Mouse (Mus musculus): ENCODE results near the gene Bad.
"Not testable (repeated sequence)": the region's sequence is repeated elsewhere in the genome, so short reads cannot be mapped to it uniquely, and the experiment has no call there.

Gene Bad

DNA sequence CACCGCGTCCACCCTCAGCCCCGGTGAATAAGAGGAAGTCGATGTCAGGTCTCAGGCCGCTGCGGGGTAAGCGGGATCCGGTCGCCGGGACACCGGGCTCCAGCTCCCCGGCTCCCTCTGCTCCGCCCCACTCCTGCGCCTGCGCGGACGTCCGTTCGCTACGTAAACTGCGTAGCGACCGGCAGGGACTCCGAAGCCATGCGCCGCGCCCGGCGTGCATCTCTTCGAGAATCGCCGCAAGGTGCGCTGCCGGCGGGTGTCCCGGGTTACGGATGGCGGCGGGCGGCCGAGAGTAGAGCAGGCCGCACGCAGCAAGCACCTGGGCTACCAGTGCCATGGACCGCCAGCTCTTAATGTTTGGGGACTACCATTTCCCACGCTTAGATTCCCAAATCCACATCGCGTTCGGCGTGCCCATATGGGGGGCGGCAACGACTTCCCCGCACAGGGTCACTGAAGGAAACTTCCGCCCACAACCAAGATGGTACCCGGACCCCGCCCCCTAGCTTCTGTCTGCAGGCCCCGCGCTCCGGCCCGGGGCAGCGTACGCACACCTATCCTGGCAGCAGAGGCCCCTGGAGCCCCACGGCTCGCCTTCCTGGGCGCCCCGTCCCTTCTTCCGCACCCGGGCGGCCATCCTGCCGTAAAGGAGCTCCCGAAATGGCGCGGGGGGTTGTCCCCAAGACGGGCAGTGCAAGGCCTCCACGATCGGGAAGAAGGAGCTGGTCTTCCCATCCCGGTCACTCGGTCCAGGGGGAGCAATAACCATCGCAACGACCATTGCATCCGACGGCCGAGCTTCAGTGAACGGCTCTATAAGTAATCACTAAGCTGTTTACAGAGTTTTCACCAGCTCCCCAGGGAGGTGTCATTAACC lies at the start of gene Bad:
Bad (plus strand) TSS at position 490 of the 877 bp plus-strand sequence.
- peak; percentile 82 to 89 for DNase-seq (ENCODE audit: low spot score in 2 of 2)

GRCm38 (mm10) chr19:6892512-6892911 lies 49.1 kb upstream of the Bad start:
- DNase-seq (ENCODE audit: low spot score in 2 of 2): no peak

GRCm38 (mm10) chr19:6893731-6894451 lies 47.8 kb upstream of the Bad start:
- no peak for DNase-seq (ENCODE audit: low spot score in 2 of 2)

- not testable (repeated sequence) for DNase-seq (ENCODE audit: low spot score in 2 of 2)
These were observed 45.9 kb upstream of the Bad start for GRCm38 (mm10) chr19:6895608-6896305.

DNA sequence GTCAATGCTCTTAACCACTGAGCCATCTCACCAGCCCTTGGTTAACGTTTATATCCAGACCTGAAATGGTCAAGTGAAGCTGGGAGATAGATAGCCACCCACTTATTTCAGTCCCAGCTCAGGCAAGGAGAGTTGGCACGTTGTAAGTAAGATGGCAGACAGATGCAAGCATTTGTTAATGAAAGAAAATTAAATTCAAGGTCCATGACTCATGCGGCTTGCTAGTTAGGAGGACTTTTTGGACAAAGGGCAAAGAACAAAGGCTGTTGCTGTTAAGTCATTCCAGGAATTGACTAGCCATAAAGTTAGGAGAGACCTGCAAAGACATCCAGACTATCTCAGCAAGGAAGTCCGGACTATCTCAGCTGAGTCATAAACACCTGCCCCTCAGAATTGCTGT lies 42.0 kb upstream of the Bad start:
- DNase-seq (ENCODE audit: low spot score in 2 of 2): no peak

- no peak for DNase-seq (ENCODE audit: low spot score in 2 of 2)
These were observed 38.6 kb upstream of the Bad start for GRCm38 (mm10) chr19:6903031-6903430.

DNA sequence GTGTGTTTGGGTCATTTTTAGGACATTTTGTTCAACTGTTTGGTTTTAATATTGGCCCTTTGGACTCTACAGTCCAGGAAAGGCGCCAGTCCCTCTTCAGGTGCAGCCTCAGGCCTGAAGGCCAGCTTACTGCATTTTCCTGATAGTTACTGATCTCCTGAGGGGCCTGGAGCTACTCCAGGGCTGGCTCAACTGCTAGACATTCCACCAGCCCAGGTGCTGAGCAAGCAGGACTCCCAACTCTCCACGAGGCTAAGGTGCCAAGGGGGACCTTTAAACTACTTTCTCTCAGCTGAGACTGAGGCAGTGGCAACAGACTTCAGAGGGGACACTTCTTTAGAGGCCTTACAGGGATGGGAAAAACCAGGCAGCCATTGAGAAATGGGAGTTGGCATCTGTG lies 36.8 kb upstream of the Bad start:
- no peak for DNase-seq (ENCODE audit: low spot score in 2 of 2)

DNA sequence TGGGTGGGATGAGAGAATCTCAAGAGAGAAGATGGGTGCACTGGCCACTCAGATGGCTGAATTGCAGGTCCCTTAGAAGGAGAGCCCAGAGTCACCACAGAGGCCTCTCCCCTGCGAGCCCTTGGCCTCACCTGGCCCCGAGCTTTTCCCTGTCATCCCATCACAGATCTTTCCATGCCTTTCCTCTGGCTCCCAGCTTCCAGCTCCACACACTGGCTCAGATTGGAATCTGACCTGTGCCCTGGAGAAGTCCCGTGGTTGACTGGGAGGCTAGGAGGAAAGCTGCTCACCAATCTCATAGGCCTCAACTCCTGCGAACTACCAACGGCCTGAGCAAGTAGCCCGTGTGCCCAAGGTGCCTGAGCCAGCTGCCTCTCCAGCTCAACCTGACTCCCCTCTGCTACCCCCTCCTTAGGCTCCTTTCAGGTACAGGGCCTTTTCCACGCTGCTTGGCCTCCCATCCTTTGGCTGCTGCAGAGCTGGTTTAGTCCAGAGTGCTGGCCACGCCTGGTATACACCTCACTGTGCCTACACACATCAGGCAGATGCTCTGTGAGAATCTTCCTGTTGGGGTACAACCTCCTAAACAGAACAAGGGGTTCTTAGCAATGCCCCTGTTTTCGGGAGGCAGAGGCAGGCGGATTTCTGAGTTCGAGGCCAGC lies 36.0 kb upstream of the Bad start:
- no peak for DNase-seq (ENCODE audit: low spot score in 2 of 2)

DNA sequence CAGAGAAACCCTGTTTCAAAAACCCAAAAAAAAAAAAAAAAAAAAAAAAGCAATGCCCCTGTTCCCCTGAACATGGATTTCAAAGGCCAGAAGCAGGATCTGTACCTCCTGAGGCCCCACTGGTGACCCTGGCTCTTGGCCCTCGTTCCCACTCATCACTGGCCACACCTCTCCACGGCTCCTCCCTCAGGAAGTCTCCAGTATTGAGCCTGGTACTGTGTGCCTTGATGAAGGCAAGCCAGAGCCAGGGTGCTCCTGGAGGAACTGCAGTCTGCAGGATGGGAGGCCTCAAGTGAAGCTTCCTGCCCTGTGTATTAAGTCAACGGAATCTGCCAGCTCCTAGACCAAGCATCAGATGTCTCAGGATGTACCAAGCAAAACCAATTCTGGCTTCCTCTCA lies 35.5 kb upstream of the Bad start:
- DNase-seq (ENCODE audit: low spot score in 2 of 2): no peak

GRCm38 (mm10) chr19:6907094-6907493 lies 34.6 kb upstream of the Bad start:
- DNase-seq (ENCODE audit: low spot score in 2 of 2): no peak

- no peak for DNase-seq (ENCODE audit: low spot score in 2 of 2)
These were observed 33.7 kb upstream of the Bad start for GRCm38 (mm10) chr19:6907811-6908540.

DNA sequence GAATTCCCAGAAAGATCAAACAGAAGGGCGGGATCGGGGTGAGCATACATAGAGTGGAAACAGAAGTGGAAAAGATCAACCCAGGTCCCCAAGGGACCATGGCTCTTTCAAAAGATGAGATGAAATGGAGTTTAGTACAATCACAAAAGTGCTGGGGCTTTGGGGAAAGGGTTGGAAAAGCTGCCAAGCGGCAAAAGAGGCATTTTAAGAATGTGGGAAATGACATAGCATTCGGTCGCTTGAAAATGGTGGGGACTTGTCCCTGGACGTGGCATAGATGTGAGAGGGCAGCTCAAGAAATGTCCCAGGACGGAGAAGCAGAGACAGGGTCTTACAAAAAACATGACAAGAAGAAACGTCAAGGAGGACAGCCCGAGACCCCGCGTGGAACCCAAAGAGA lies 32.6 kb upstream of the Bad start:
- no peak for DNase-seq (ENCODE audit: low spot score in 2 of 2)

- peak; percentile 89 to 93 for DNase-seq (ENCODE audit: low spot score in 2 of 2)
These were observed 32.0 kb upstream of the Bad start, which contains the start of the genes Trmt112 and Prdx5 for GRCm38 (mm10) chr19:6909507-6910289. TSS of gene Trmt112 (plus strand) at chr19:6909698. TSS of gene Prdx5 (minus strand) at chr19:6910106.

DNA sequence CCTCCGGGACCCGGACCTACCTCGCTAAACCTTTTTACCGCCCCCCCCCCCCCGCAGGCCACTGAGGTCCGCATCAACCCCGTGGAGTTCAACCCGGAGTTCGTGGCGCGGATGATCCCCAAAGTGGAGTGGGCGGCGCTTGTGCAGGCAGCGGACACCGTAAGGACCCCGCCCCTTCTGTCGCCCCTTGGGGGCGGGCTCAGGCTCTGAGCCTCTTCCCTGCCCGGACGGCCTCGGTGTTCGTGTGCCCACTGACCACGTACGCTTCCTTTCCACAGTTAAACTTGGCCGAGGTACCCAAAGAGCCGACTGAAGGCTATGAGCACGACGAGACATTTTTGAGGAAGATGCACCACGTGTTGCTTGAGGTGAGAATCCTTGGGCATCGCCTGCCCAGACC lies 31.4 kb upstream of the Bad start:
- not testable (repeated sequence) for DNase-seq (ENCODE audit: low spot score in 2 of 2)

DNA sequence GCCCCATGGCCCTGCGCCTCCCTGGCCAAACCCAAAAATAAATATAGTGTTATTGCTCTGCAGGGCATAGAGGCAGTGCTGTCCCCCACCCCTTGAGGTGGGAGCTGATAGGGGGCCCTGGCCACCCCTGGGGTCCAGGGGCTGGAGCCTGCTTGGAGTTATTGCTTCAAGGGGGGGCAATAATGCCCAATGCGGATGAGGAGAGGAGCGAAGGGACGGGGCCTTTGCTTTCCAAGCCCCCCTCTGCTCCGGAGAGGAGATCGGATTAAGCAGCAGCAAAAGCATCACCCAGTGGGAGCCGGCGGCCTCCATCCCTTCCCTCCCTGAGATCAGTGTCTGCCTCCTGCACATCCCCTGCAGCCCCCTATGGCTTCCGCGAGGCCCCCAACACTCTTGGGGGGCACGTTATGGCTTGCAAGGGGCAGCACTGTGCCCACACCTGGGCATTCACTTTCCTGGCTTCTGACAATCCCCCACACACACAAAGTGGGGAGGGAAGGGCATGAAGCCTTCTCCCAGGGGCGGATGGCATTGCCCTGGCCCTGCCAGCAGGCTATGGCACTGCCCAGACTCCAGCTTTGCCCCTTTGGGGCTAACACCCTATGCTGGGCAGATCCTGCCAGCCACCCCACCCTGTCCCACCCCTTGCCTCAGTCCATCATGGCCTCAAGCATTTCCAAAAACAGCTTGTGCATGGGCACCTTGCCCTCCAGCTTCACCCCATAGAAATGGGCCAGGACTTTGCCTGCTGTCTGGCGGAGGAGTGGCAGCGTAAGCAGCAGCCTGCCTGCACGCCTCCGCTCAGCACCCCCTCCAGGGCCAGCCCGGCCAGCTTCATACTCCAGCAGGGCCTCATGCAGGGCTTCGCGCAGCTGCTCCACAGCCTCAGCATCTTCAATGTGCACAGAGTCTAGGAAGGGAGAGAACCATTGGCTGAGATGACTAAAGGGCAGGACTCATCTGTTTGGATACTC lies 30.3 kb upstream of the Bad start:
- DNase-seq (ENCODE audit: low spot score in 2 of 2): no peak

GRCm38 (mm10) chr19:6912205-6912970 lies 29.3 kb upstream of the Bad start:
- DNase-seq (ENCODE audit: low spot score in 2 of 2): no peak

- no peak for DNase-seq (ENCODE audit: low spot score in 2 of 2)
These were observed 28.6 kb upstream of the Bad start for GRCm38 (mm10) chr19:6913036-6913435.

- DNase-seq (ENCODE audit: low spot score in 2 of 2): no peak
These were observed 27.7 kb upstream of the Bad start for GRCm38 (mm10) chr19:6913991-6914390.

Measured in frontal cortex, postnatal 14 days (tissue).